Mouse (Mus musculus): ENCODE measurements around the gene Adra2b. TPM values are rescaled to one million over a fixed set of nuclear protein-coding genes. Genes with fewer than 3 reads are reported as not detected.
A peak's percentile ranks its signal among the peaks of the same experiment; 100 is the strongest.

Adra2b gene
- polyA plus RNA-seq, 1 experiment from 2014 or later, result 0.88 TPM

DNA sequence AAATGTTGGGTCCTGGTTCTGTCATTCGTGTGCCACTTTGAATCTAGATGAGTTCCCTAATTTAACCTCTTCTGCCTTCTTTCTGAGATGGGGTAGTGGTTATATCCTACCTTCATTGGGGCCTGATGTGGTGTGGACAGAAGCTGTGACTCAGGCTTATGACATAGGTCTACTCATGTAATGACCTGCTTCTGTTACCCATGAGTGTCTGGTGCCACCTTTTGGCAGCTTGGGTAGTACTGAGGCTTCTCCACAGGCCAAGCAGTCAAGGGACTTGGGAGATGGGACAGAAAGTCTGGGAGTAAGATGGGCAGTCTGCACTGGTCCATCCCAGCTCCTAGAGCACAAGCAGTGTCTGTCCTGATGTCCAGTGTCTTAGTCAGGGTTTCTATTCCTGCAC lies 16.7 kb upstream of the Adra2b start:
- Histone ChIP-seq H3K9ac (replicated peaks) (no peak overlapping the region), H3K36me3 (no peaks in the 10 kb centered on the region), H3K27me3 (no peaks in the 10 kb centered on the region), H3K27ac (replicated peaks) (no peak overlapping the region), H3K4me1 (no peaks in the 10 kb centered on the region), H3K4me3 (no peak overlapping the region), H3K9me3 (no peaks in the 10 kb centered on the region), H3K4me2 (replicated peaks) (no peak overlapping the region)
- 71% methylated on average over 1 of the region's 1 CpGs for WGBS
- no peak for ATAC-seq (replicated peaks)

DNA sequence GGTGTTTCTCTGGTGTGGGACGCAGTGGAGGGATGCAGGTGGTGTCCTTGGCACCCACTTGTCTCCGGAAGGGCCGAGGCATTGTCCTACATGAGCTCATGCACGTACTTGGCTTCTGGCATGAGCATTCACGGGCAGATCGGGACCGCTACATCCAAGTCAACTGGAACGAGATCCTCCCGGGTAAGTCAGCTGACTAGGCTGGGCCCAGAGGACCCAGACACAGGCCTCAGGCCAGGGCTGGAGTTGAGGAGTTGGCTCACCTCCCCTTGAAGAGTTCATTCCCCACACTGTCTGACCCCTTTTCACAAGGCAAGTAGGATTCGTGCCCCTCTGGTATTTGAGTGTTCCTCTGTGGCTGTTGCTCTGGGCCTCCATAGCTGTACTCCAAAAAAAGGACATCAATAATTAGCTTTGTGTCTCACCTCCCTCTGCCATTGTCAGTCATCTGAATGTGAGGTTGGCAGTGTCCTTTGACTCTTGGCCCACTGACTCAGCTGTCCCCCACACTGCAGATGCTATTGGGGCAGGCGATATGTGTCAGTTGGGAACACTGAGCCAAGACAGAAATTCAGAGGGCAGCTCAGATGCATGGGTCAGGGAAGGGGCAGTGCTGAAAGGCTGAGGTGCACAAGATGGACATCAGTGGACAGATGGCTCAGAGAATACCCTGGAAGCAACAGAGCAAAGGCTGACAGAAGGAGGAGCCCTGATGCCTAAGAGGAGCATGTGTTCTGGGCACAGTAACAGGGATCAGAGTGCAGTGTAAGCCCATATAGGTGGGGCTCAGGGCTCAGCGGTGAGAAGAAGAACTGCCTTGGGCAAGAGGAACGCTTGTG lies 15.6 kb upstream of the Adra2b start:
- no peak overlapping the region for H3K4me3 ChIP-seq
- H3K36me3 ChIP-seq, result no peaks in the 10 kb centered on the region
- no peak overlapping the region for H3K4me2 ChIP-seq (replicated peaks)
- H3K9ac ChIP-seq (replicated peaks), result no peak overlapping the region
- 78% methylated on average over 13 of the region's 13 CpGs for WGBS
- H3K27me3 ChIP-seq, result no peaks in the 10 kb centered on the region
- H3K27ac ChIP-seq (replicated peaks), result no peak overlapping the region
- H3K9me3 ChIP-seq, result no peaks in the 10 kb centered on the region
- no peak for ATAC-seq (replicated peaks)
- H3K4me1 ChIP-seq, result no peaks in the 10 kb centered on the region

DNA sequence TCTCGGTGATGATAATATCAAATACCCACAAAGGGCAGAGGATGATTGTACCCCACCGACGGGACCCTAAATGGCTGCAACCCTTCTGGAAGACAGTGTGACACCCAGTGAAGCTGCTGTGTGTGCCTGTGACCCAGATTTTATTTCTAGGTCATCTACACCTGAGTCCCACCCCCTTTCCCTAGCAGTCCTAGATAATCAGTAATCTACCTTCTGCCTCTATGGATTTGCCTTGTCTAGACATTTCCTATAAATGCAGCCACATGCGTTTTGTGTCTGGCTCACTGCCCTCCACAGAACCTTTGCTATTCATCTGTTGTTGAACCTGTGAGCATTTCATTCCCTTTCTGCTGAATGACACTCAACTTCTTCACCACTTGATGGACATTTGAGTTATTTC lies 9.1 kb upstream of the Adra2b start:
- no peak overlapping the region for H3K27ac ChIP-seq (replicated peaks)
- H3K36me3 ChIP-seq, result no peaks in the 10 kb centered on the region
- H3K27me3 ChIP-seq, result 0 out of 2 replicates have a peak, but pooled peaks cover 5% of the 10 kb centered on the region
- ATAC-seq (replicated peaks), result no peak
- no peaks in the 10 kb centered on the region for H3K4me1 ChIP-seq
- no peak overlapping the region for H3K4me2 ChIP-seq (replicated peaks)
- WGBS, result 91% methylated on average over 4 of the region's 4 CpGs
- no peak overlapping the region for H3K9ac ChIP-seq (replicated peaks)
- H3K4me3 ChIP-seq, result no peak overlapping the region
- no peaks in the 10 kb centered on the region for H3K9me3 ChIP-seq

DNA sequence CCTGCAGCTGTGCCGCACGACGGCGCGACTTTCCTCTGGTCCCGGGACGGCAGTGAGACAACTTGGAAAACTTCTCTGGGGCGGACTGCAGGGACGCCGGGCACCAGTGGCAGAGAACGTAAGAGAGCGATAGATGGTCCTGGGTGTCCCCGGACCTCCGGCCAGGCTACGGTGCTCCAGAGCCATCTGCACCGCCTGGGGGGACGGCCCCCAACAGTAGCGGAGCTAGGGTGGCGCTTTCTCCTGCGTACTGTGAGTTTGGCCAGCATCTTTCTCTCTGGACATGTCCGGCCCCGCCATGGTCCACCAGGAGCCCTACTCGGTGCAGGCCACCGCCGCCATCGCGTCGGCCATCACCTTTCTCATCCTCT lies 259 bp downstream of the Adra2b start:
- Histone ChIP-seq H3K27me3 (peaks cover 60% of the 10 kb centered on the region), H3K27ac (replicated peaks) (no peak overlapping the region), H3K4me3 (peak overlapping the region; percentile 46), H3K9ac (replicated peaks) (peak overlapping the region; percentile 31), H3K36me3 (no peaks in the 10 kb centered on the region), H3K4me2 (replicated peaks) (peak overlapping the region; percentile 83), H3K4me1 (peaks cover 17% of the 10 kb centered on the region), H3K9me3 (no peaks in the 10 kb centered on the region)
- 2% methylated on average over 28 of the region's 28 CpGs for WGBS
- peak; percentile 53; the same call in 1 of the 2 replicates for ATAC-seq (replicated peaks)

DNA sequence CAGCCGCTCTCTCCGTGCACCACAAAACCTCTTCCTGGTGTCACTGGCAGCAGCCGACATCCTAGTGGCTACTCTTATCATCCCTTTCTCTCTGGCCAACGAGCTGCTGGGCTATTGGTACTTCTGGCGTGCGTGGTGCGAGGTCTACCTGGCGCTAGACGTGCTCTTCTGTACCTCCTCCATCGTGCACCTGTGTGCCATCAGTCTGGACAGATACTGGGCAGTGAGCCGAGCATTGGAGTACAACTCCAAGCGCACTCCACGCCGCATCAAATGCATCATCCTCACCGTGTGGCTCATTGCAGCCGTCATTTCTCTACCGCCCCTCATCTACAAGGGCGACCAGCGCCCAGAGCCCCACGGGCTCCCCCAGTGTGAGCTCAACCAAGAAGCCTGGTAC lies 688 bp downstream of the Adra2b start:
- Histone ChIP-seq H3K27me3 (peaks cover 60% of the 10 kb centered on the region), H3K36me3 (no peaks in the 10 kb centered on the region), H3K4me1 (peaks cover 17% of the 10 kb centered on the region), H3K4me2 (replicated peaks) (peak overlapping the region; percentile 83), H3K9me3 (no peaks in the 10 kb centered on the region), H3K4me3 (peak overlapping the region; percentile 46), H3K9ac (replicated peaks) (0 out of 2 replicates have a peak overlapping the region, but pooled peaks have one; percentile 7), H3K27ac (replicated peaks) (no peak overlapping the region)
- ATAC-seq (replicated peaks), result no peak
- WGBS, result 7% methylated on average over 20 of the region's 20 CpGs

DNA sequence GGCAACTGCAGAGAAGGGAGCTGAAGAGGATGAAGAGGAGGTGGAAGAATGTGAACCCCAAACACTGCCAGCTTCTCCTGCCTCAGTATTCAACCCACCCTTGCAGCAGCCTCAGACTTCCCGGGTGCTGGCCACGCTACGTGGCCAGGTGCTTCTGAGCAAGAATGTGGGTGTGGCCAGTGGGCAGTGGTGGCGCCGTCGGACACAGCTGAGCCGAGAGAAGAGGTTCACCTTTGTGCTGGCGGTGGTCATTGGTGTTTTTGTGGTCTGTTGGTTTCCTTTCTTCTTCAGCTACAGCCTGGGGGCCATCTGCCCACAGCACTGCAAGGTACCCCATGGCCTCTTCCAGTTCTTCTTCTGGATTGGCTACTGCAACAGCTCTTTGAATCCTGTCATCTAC lies 1.4 kb downstream of the Adra2b start:
- no peak for ATAC-seq (replicated peaks)
- Histone ChIP-seq H3K4me2 (replicated peaks) (no peak overlapping the region), H3K4me1 (peaks cover 17% of the 10 kb centered on the region), H3K27ac (replicated peaks) (no peak overlapping the region), H3K27me3 (peaks cover 60% of the 10 kb centered on the region), H3K9ac (replicated peaks) (no peak overlapping the region), H3K9me3 (no peaks in the 10 kb centered on the region), H3K36me3 (no peaks in the 10 kb centered on the region), H3K4me3 (no peak overlapping the region)
- 22% methylated on average over 8 of the region's 8 CpGs for WGBS

DNA sequence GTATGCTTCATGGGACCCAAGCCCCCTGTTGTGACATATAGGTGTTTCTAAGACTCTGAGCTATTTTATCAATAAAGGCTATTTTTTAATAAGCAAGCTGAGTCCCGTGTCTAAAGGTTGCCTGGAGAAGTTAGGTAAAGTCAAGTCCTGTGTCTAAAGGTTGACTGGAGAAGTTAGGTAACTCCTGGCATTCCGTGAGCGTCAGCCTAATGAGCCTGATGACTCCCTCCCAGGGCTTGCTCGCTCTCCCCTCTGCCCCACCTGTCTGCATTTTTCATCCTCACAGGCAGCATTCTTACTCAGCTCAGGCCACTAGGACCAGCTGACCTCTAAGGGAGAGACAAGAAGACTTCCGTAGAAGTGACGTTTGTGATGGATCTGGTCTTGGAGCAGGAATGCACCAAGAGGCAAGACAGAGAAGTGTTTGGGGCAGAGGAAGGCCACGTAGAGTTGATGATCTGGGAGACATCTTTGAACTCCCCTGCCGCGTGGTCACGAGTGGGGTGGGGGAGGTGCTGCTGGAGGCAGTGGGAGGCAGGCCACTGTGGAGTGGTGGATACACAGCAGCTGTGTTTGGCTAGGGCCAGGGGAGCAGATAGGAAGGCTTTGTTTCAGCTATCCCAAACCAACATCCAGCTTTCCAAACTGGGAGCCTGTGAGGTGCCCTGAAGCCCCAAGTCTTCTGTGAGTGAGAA lies 4.3 kb downstream of the Adra2b start:
- H3K27ac ChIP-seq (replicated peaks), result no peak overlapping the region
- no peak for ATAC-seq (replicated peaks)
- H3K4me2 ChIP-seq (replicated peaks), result no peak overlapping the region
- no peak overlapping the region for H3K4me3 ChIP-seq
- H3K36me3 ChIP-seq, result no peaks in the 10 kb centered on the region
- peaks cover 39% of the 10 kb centered on the region for H3K27me3 ChIP-seq
- no peaks in the 10 kb centered on the region for H3K9me3 ChIP-seq
- 83% methylated on average over 10 of the region's 10 CpGs for WGBS
- no peak overlapping the region for H3K9ac ChIP-seq (replicated peaks)
- H3K4me1 ChIP-seq, result peaks cover 17% of the 10 kb centered on the region

DNA sequence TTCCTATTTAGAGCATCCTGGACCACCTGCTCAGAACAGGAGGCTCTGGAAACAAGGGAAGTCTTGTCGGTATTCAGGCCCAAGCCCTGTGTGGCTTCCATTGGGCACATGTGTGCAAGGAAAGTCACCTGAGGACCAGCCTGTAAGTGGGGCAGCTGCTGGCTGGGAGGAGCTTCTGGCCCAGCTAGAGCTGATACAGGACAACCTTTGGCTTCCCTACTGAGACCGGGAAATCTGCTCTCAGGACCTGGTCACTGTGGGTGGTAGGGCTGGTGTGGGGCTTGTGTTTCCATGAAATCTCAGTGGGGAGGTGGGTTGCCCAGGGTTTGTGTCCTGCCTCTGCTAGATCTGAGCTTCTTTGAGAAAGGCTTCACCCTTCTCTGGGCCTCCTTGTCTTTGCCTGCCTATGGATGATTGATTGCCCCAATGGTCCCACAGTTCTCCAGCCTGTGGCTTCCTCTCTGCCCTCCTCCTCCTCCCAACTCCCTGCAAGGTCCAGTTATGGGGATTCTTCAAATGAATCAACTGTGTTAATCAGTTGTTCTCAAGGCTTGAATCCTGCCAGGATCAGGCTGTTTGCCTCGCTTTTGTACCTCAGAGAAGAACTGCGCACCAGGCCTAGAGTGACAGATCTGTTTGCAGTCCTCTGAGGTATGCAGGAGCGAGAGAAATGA lies 6.8 kb downstream of the Adra2b start:
- 76% methylated on average over 5 of the region's 5 CpGs for whole genome bisulfite sequencing
- no peaks in the 10 kb centered on the region for H3K36me3 ChIP-seq

DNA sequence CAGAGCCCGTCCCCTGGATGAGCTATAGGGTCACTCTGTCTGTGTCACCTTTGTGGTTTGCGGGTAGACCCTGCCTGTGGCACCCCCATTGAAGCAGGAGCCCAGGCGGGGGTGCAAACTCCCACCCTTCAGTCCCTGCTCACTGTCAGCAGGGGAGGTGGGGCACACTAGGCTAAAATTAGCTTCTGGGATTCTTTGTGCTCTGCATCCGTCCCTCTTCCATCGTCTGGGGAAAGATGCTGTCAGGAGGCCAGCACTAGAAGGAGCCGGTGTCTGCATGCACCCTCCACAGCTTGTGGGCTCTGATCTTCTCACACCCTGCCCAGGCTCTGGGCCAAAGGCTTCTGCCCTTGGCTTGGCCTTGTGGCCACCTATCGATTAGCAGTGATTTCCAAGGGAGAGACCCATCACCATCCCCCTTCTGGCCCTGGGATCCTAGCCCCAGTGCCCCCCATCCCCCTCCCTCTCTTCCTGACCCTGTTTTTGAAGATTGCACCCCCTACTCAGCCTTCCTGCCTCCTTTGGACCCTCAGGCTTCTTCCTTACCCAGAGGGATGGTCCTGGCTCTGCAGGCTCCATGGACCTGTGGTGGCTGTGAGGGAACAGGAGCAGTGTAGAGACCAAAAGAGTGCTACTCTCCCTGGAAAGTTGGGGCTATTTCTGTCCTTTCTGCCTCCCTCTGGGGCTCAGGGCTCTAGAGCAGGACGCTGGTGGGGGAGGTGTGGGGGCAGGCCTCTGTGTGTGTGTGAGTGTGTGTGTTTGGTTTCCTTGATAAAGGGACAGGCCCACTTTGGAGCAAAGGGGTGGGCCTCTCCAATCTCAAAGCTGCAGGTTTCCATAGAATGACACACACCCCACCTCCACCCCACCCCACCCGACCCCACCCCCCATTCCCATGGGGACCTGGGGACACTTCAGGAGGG lies 7.8 kb downstream of the Adra2b start:
- ATAC-seq (replicated peaks), result no peak
- 0 out of 2 replicates have a peak, but pooled peaks cover 3% of the 10 kb centered on the region for H3K4me1 ChIP-seq
- H3K9ac ChIP-seq (replicated peaks), result no peak overlapping the region
- H3K36me3 ChIP-seq, result no peaks in the 10 kb centered on the region
- no peak overlapping the region for H3K4me2 ChIP-seq (replicated peaks)
- H3K4me3 ChIP-seq, result no peak overlapping the region
- H3K27me3 ChIP-seq, result peaks cover 8% of the 10 kb centered on the region
- H3K27ac ChIP-seq (replicated peaks), result no peak overlapping the region
- H3K9me3 ChIP-seq, result no peaks in the 10 kb centered on the region
- 51% methylated on average over 9 of the region's 9 CpGs for WGBS

More for the DNA sequence above, 6.8 kb downstream of the Adra2b start:
- Histone ChIP-seq H3K9me3 (no peaks in the 10 kb centered on the region), H3K27ac (replicated peaks) (no peak overlapping the region), H3K9ac (replicated peaks) (no peak overlapping the region), H3K4me3 (no peak overlapping the region), H3K4me1 (no peaks in the 10 kb centered on the region), H3K4me2 (replicated peaks) (no peak overlapping the region), H3K27me3 (peaks cover 17% of the 10 kb centered on the region)
- ATAC-seq (replicated peaks), result no peak

DNA sequence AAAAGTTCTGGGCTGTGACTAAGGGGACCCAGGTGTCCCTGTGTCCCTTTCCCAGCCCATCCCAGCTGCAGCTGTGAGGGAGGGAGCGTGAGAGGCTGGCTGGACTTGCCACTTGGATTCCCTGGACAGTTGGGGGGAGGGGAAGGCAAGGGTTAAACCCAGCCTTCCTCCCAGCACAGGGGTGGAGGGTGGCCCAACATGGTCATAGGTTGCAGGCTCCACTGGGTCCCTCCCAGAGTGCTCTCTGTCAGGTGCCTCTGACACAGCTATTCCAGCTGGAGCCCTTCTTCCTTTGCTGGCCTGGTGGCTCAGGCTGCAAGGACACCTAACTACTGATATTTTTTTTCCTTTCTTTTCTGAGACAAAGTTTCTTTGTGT lies 8.5 kb downstream of the Adra2b start:
- ATAC-seq (replicated peaks), result no peak

DNA sequence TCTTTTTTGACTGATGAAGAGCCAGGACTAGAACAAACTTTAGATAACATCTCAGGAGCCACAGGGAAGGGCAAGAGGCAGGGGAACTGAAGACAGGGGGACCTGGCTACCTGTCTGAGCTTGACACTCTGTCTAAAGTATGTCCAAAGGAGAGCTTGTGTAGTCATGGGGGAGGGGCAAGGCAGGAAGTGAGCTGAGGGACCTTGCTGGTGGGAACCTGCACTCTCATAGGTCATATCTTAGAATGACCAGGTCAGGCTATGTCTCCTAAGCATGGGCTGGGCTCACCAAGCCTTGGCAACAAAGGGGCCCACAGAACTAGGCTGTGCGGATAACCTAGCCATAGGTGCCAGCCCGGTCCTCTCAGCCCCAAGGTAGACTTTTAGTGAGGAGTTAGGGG lies 9.1 kb downstream of the Adra2b start:
- H3K4me3 ChIP-seq, result no peak overlapping the region
- H3K4me2 ChIP-seq (replicated peaks), result no peak overlapping the region
- no peaks in the 10 kb centered on the region for H3K27me3 ChIP-seq
- no peak overlapping the region for H3K9ac ChIP-seq (replicated peaks)
- no peaks in the 10 kb centered on the region for H3K9me3 ChIP-seq
- 0 out of 2 replicates have a peak, but pooled peaks cover 4% of the 10 kb centered on the region for H3K4me1 ChIP-seq
- H3K27ac ChIP-seq (replicated peaks), result no peak overlapping the region
- H3K36me3 ChIP-seq, result no peaks in the 10 kb centered on the region
- WGBS, result 83% methylated on average over 2 of the region's 2 CpGs
- no peak for ATAC-seq (replicated peaks)

More for the DNA sequence above, 8.5 kb downstream of the Adra2b start:
- H3K4me3 ChIP-seq, result no peak overlapping the region
- 0 out of 2 replicates have a peak, but pooled peaks cover 4% of the 10 kb centered on the region for H3K4me1 ChIP-seq
- no peaks in the 10 kb centered on the region for H3K36me3 ChIP-seq
- no peak overlapping the region for H3K9ac ChIP-seq (replicated peaks)
- 70% methylated on average over 1 of the region's 1 CpGs for WGBS
- no peaks in the 10 kb centered on the region for H3K9me3 ChIP-seq
- no peak overlapping the region for H3K4me2 ChIP-seq (replicated peaks)
- H3K27me3 ChIP-seq, result peaks cover 2% of the 10 kb centered on the region; the same call in 1 of the 2 replicates
- H3K27ac ChIP-seq (replicated peaks), result no peak overlapping the region
